Mouse (Mus musculus): ENCODE data around the gene Gm17190.
"Not testable (repeated sequence)": the region's sequence is repeated elsewhere in the genome, so short reads cannot be mapped to it uniquely, and the experiment has no call there.

Gene Gm17190

DNA sequence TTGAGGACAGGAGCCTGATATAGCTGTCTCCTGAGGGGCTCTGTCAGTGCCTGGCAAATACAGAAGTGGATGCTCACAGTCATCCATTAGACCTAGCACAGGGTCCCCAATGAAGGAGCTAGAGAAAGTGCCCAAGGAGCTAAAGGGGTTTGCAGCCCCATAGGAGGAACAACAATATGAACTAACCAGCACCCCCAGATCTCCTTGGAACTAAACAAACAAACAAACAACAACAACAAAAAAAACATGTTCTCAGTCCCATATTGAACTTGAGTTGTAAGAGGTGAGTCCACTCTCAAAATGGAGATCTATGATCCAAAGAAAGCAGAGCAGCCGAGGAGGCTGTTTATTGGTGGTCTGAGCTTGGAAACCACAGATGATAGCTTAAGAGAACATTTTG, at the start of gene Gm17190:
Gene Gm17190, plus strand, starts transcription at position 301 of the 400 bp plus-strand sequence.
- DNase-seq = not testable (repeated sequence)

GRCm38 (mm10) chr13:96039536-96039935, 42.3 kb upstream of the Gm17190 start:
- DNase-seq = no peak

- DNase-seq = no peak
These were observed 41.4 kb upstream of the Gm17190 start for GRCm38 (mm10) chr13:96040275-96041042.

- no peak for DNase-seq
These were observed 36.5 kb upstream of the Gm17190 start for GRCm38 (mm10) chr13:96045396-96045795.

- DNase-seq = no peak
These were observed 29.1 kb upstream of the Gm17190 start for GRCm38 (mm10) chr13:96052755-96053154.

GRCm38 (mm10) chr13:96073555-96073954, 8.3 kb upstream of the Gm17190 start:
- no peak for DNase-seq

- not testable (repeated sequence) for DNase-seq
These were observed 578 bp upstream of the Gm17190 start, which contains the start of gene Gm20075 for GRCm38 (mm10) chr13:96081276-96081675. Gm20075 (minus strand) TSS chr13:96081376.

GRCm38 (mm10) chr13:96085581-96086302, 3.9 kb downstream of the Gm17190 start:
- no peak for DNase-seq

DNA sequence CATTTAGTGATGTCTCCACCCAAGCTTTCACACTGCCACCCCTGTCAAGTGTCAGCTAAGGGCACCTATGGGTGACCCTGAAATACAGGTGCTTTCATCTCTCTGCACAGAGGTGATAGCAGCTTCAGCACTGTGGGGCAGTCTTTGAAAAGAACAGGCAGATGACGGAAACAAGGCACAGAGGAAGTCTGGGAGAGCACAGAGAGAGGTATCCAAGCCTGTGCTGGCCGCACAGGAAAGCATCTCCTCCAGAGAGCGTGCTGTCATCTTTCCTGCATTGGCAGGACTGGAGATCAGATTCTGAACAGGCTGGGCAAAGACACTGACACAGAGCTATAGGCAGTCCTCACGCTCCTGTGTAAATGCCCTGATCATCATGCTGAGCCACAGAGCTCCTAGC, 9.1 kb downstream of the Gm17190 start:
- no peak for DNase-seq

- peak; percentile 10 for DNase-seq
These were observed 24.5 kb downstream of the Gm17190 start for GRCm38 (mm10) chr13:96106367-96106766.

DNA sequence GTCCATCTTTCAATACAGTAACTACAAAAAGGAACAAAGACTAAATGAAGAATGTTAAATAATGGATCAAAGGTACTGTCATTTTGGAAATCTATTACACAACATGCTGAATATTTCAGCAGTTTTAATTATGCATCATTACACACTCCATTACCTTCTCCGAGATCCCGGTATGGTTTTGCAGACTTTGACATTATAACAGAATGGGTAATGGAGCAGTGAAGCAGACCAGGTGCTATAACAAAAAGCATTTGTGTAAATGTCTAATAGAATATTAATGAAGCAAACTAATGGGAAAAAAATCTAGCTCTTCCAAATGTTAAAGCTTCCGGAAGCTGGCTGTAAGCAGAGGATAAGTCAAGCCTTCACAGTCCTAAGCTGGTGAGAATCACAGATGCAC, 28.9 kb downstream of the Gm17190 start:
- no peak for DNase-seq

- DNase-seq = no peak
These were observed 30.9 kb downstream of the Gm17190 start for GRCm38 (mm10) chr13:96112711-96113110.

GRCm38 (mm10) chr13:96125011-96125410, 43.2 kb downstream of the Gm17190 start:
- no peak for DNase-seq

- no peak for DNase-seq
These were observed 44.8 kb downstream of the Gm17190 start for GRCm38 (mm10) chr13:96126669-96127068.

- DNase-seq = no peak
These were observed 47.2 kb downstream of the Gm17190 start for GRCm38 (mm10) chr13:96129081-96129480.

DNA sequence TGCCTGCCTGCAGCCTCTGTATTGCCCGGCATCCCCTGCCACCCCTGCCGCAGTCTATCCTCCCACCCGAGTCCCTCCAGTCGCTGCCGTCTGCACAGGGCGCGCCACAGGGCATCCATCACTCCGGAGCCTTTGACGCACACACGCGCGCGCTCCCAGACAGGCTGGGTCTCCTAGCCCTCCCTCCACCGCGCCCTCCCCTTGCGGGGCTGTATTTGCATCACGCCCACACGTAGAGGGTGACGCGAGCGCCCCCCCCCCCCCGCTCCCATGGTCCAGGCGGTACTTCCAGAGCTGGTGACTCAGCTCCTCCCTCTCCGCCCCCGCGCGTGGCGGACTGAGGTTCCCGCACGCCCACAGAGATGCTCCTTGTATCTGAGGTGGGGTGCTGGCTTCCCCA, 49.2 kb downstream of the Gm17190 start:
- DNase-seq = peak; percentile 8

DNA sequence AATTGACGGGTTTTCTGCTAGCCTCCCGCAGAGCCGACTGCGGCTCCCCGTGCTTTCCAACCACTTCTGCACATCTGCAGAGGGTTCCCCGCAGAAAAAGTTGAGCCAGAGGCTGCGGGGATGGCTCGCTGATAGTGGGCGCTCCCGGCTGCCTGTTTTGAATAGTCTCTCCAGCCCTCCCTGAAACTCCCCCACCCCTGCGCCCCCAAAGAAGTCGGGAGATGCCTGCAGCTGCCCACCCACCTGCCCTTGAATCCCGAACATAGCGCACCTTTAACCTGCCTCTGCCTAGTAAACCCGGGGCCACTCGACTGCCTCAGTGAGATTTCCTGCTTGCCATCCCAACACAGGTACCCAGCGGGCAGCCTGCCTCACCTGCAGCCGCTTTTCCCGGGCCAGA, 50.1 kb downstream of the Gm17190 start:
- DNase-seq = no peak

DNA sequence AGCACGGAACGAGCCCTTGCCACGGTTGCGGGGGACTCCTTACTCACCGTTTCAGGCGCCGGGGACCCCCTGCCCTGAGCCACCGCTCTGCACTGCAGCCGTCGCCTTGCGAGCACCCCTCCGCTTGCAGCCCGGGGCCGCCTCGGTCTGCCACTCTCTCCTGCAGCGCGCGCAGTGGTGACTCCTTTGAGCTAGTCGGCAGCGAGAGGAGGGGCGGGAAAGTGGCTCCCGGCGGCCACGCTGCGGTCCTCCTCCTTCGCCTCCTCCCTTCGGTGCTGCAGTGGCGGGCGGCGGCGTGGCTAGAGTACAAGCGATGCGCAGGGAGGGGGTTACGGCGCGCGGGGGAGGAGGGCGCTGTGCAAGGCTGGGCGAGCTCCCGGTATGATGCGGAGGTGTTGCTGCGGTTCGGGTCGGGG, 50.6 kb downstream of the Gm17190 start, which contains the start of gene Sv2c:
Gene Sv2c, minus strand, starts transcription at position 177 of the 416 bp plus-strand sequence.
- DNase-seq = peak; percentile 30

Data from thymus, postnatal 4 days (tissue).